Mouse (Mus musculus) mouse embryonic stem cell (cell line): ENCODE results near the gene Gorab.

Source experiments
- in situ Hi-C, 2 experiments: fragments of 300-500 bp; cut with MboI; formaldehyde crosslinking; loops; 1 replicate in 1 of 2; 3 replicates in 1 of 2; pipeline ENCODE4 v1.14.3; 2019 to 2020; ENCODE audit warnings: low sequenced_read_pairs in 2 of 2, low pct_unique_long_range_greater_than_20kb in 1 of 2, mixed read lengths in 1 of 2; ENCODE audit not compliant: unreplicated experiment in 1 of 2

Gorab gene

DNA sequence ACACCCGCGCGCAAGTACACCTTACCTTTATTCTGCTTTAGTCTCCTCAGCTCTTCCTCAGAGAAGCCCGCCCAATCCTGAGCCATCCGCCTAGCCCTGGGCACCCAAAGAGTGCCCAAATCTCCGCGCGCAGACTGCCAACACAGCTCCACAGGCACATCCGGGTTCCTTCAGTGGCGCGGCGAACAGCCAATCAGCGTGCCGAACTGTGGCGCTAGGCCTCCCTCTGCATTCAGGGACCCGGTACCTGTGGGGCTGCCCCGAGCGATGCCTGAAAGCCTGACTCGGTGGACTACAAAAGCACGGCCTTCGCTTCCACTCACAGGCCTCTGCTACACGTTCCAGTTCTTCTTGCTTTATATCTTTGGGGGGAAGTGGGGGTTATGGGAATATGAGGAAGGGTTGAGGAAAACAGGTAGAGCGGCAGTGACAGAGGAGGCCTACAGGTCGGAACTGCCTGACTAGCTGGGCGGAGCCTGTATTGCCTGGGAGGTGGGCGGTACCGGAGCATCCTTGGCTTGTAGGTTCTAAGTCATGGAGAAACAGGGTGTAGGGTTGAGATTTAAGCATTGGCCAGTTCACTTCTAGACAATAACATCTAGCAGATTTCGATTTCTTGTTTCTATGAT is at the start of gene Gorab:
Gene Gorab (minus strand): TSS at position 172 of the 629 bp plus-strand sequence.
- in situ Hi-C loops: no loop called here

DNA sequence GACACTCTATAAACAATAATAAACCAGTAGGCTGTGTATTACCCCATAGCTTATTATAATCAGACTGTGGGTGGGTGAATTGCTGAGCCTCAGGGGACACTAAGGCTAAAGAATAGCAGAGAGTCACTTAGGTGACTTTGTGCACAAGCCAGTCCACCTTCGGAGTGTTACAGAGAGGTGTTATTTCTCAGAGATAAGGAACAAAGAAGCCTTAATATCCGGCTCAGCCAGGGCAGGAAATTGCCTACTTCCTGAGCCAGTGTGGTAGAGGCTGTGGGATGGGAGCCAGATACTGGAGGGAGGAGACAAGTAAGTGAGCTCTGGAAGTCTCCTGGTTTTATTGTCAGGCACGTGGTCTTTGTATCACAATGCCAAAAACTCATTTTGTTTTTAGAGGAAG is 40.4 kb upstream of the Gorab start:
- in situ Hi-C loops: no loop called here

DNA sequence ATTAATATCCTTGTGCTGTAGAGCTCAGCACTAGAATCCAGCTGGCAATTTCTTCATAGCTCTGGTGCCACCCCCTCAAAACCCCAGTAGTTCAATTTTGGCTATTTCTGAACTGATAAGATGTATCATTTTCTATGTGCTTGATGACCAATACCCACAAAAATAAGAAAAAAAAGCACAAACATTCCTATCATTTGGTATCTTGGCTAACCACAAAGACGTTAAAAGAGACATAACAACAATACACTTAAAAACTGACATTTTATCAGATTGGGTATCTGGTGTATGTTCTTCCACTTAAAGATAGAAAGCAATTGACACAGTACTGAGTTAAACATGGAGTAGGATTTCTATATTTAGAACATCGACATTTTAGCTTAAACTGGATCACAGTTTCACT is 35.5 kb upstream of the Gorab start:
- in situ Hi-C loops: no loop called here

DNA sequence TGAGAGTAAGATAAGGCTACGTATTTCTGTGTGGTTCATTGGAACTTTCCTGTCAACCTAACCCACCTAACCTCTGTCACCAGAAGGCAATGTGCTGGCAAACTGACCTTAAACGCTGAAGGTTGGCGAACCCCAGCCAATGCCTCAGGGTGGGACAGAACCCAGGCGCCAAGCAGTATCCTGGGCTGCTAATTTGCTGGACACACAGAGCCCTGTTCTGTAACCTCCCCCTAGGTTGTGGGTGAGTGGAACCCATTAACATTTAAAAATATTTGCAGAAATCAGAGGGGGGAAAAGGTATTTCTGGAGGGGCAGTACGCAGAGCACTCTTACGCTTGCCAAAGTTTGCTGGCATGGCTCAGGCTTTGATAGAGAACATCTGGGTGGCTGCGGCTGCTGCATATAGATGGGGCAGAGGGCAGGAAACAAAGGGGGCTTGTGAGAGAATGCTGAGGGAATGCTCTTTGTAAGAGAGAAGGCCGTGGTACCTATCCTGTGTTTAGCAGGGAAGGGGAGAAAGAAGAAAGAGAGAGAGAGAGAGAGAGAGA is 20.1 kb upstream of the Gorab start:
- in situ Hi-C loops: no loop called here

DNA sequence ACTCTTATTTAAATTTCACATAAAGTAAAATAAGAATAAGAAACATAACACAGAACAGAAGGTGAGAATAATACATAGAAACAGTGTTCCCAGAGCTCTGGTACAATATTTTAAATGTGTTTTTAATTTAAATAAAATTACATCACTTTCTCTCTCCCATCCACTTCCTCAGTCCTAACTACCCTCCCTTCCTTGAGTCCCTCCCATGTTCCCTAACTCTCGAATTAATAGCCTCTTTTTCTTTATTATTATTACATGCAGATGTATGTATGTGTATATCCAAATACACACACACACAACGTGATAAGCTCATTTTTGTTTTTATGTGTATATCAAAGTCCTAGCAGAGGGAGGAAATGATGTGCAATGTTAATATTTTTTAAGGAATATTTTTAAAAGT is 13.7 kb upstream of the Gorab start:
- in situ Hi-C loops: no loop called here

DNA sequence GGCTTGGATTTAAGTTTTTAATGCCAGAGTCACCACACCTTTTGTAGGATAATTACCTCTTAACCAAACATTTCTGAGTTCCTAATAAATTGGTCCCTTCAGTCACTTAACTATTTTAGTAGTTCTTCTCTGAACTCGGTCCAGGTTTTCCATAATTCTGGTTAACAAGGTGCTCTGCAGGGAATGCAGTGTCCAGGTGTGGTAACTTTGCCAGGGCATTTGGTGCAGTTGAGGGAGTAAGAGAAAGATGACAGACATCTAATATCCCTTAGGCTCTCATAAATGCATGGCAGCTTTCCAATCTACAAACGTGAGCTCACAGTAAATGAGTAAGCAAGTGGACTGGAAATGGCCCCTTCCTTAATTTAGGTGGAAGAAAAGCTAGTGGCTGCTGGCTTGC is 10.7 kb upstream of the Gorab start:
- in situ Hi-C loops: no loop called here

DNA sequence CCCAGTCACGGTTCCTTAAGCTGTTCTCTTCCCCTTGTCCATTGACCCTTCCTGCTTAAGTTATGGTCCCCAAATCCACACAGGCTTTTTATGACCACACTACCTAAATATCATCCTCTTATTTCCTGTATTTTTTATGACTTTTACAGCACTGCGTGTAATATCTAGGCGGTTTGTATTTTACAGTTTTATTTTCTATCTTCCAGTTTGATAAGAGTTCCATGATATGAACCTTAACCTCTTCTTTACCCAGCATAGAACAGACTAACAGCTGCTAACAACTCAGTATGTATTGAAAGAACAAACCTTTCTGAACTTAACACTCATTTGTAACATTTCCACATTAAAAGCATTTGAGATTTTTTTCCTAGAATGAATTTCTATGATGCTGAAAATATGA is 2.7 kb upstream of the Gorab start:
- in situ Hi-C loops: no loop called here

DNA sequence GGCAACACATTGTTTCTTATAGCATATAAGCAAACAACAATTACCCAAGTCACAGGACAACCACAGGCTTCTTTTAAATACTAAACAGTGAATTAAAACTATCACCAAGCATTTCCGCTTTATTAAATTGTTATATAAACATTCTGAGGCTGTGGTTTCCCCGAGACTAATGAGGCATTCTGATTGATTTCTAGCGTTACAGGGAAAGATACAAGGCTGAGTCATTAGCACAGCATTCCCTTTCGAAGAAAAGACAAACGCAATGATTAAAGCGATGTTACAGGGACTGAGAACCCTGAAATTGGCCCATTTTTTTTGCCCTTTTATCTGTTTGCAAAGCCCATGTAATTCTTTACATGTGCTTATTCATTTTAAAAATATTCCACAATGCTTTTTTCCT is 12.1 kb downstream of the Gorab start:
- in situ Hi-C loops: no loop called here

DNA sequence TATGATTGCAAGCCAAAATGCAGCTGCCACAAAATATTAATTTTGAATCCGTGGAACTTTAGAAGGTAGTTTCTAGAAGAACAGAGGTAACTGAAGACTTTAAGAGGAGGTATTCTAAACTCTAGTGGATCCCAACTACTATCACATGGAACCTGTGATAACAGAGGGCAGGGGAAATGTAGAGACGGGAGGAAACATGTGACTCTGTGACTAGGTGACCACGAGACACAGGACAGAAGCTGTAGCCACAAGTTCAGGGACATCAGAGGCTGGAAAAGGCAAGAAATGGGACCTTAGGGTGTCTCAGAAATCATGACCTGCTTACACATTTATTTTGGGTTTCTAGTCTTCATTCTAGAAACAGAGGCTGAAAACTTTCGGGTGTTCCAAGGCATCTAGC is 13.4 kb downstream of the Gorab start:
- in situ Hi-C loops: no loop called here

DNA sequence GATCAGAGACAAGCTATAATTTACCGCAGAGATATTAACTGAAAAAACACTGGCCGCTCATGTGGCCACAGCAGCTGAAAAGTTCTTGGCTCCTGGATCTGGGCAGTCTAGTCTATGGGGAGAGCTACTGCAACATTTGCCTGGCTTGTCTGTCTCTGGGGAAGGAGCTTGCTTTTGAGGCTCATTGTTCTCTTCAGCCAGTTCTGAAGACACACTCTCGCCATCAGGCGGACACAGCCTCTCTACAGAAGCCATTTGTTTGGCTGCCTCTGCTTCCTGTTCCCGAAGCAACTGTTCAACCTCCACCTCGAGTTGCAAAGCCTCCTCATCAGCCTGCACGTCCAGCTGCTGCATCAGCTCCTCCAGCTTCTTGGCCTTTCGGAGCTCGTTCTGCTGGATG is 17.3 kb downstream of the Gorab start:
- in situ Hi-C loops: no loop called here

DNA sequence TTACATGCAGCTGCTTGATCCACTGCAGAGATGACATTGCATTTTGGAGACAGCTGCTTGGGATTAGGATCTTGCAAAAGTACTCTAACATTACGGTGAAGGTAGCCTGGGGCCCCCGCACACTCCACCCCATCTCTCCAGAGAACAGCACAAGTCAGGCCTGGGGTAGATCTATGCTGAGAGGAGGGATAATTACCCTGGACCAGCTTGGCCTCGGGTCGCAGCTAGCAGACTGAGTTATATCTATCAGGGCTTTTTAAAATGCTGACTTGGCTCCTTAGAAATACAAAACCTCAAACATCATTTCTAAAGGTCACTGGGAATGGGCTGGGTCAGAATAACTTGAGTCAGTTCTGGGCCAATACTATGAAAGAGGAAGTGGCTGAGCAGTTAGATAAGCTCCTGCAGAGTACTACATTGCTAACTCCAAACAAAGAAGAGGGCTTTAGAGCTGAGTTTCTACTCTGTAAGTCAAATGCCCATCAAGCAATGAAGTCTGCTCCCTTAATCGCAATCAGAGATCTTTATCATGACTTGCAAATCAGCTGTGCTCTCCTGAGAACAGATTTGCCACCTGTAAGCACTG is 19.9 kb downstream of the Gorab start:
- in situ Hi-C loops: no loop called here

DNA sequence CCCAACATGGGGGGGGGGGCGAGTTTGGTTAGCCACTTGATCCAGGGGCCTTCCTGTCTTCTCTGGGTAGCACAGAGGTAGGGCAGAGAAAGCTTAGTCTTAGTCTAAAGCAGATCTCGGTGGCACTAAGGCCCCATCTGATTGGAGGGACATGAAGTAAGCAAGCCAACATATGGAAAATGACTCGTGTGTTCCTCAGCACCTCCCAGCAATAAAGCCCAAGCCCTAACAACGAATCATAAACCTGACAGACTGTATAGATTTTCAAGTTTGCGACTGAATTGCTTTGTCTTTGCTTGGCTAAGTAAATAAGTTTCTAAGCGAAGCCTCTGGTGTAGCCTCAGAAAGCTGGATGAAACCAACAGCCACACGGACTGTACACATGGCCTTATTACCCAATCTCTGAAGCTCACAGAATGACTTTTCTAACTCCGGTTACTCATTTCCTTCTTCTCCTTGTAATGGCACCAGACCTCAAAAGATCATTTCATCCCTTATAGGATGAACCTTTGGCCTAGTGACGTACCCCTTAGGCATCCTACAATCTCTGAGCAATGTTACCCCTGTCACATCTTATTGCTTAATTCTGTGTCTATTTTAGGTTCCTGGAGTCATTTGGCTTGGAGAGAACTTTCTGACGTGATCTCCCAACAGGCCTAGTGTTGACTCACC is 21.3 kb downstream of the Gorab start:
- in situ Hi-C loops: no loop called here

DNA sequence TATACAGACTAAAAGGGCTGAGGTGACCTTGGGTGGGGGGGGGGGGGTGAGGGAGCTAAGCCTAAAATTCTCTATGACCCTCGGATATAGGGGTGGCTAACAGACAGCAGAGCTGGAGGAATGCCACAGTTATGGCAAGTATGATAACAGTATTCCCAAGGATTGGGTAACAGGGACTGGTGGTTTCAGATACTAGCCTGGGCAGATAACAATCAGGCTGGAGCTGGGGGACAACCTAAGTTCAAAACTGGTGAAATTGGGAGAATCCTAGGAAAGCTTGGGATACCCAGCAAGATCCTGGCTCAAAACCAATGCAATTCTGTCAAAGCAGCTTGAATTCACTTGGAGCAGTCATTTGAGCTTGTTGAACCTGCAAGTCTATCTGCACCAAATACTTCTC is 22.9 kb downstream of the Gorab start:
- in situ Hi-C loops: no loop called here

DNA sequence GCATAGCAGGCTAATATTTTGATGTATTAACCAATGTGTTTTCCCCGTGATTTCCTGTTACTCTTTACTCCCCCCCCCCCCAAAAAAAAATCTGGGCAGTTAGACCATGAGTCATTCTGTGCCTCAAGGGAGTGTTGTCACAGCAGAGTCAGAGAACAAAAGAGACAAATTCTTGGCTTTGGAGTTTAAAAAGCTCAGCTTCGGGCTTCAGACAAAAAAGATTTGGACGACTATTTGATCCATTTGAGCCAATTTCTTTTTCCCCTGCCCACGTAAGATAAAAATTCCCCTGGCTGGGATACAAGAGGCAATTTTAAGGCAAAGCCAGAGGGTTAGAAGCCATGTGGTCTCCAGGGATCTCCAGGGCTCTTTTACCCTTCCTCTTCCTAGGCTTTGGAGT is 23.4 kb downstream of the Gorab start:
- in situ Hi-C loops: no loop called here

DNA sequence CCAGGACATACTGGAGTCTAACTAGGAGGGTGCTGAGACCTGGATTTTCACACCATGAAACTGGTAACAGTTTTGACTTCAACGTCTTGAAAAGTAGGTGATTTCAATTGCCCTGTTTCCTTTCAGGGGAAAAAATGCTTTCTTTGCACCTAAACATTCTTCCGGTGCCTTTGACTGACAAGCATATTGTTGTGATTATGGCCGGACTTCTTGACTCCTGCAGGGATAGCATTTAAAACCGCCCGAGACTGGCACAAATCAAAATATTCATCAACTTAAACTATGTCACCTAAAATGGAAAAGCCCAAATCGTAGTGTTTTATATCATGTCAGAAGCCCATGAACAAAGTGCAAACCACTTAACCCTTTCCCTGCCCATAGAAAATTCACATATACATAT is 25.5 kb downstream of the Gorab start:
- in situ Hi-C loops: no loop called here

DNA sequence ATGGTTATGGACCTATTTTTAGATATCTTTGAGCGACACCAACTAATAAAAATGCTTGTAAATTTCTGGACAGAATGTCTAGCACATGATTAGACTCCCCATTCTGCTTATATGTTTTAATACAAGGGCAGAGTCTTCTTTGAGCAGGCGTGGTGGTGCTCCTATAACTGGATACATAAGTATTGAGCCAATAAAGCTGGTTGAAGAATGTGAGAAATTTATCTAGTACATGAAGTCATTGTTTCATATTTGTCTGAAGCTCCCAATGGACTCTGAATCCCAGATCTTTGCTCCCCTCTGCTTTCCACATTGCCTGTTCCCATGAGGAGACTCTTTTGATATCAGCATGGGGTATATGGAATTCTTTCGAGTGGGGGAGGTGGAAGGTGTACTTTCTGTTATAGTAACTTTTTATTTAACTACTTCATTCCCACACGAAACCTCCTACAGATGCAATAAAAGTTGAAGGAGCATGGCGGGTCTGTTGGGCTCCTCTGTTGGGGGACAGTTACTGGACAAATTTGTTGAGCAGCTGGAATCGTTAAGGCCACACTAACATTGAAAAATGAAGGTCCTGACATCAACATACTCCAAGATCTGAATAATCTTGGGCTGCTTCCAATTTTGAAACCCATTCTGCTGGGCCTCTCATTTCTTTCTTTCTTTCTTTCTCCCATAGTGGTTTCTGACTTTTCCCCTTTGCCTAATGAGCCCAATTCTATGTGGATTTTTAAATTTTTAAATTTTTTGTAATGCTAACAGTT is 26.5 kb downstream of the Gorab start:
- in situ Hi-C loops: no loop called here

DNA sequence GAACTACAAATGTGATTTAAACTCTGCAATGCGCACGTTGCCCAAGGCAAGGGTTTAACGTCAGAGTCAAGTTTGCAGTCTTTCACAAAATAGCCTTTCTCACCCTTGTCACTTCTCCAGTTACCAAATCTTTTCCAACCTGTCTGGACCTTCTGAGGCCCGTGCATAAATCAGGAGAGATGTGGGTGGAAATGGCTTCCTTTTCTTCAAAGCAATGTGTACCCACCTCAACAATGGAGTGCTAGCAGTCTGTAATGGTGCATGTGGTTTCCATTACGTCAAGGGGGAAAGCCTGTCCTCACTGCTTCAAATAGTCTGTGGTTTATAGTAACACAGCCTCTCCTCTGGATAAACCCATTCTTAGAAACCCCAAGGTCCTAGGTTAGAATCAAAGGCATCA is 29.0 kb downstream of the Gorab start:
- in situ Hi-C loops: no loop called here

DNA sequence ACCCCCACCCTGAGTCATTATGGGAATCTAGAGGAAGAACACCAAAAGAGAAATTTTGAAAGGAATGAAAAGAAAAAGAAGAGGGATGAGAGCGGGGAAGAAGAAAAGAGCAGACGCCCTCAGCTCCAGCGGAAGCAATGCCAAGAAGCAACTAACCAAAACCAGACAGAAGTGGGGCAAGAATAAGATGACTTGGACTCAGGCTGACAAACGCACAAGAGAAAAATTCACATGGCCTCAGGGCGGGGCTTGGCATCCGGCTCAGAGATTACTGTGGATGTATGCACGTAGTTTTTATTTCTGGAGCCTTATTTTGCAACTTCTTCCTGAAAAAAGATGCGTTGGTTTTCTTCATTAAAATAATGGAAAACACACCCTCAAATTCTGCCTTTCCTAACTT is 41.3 kb downstream of the Gorab start:
- in situ Hi-C loops: no loop called here

DNA sequence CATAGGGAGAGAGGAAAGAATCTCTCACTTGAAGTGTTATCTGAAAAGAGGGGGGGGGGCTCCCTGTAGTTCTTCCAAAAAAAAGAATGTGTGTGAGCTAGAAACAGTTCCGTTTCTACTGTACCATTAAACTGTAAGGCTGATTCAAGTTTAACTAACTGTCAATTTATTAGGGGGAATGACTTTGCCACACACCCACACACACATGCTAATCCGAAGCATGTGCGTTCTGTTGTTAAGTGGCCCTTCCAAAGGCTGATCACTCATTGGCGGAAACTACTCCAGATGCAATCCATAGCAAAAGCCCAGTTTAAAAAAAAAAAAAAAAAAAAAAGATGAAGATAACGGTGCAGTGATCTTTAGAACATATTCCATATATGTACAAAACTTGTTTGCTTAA is 42.1 kb downstream of the Gorab start:
- in situ Hi-C loops: no loop called here
